In the genomic region with DNA sequence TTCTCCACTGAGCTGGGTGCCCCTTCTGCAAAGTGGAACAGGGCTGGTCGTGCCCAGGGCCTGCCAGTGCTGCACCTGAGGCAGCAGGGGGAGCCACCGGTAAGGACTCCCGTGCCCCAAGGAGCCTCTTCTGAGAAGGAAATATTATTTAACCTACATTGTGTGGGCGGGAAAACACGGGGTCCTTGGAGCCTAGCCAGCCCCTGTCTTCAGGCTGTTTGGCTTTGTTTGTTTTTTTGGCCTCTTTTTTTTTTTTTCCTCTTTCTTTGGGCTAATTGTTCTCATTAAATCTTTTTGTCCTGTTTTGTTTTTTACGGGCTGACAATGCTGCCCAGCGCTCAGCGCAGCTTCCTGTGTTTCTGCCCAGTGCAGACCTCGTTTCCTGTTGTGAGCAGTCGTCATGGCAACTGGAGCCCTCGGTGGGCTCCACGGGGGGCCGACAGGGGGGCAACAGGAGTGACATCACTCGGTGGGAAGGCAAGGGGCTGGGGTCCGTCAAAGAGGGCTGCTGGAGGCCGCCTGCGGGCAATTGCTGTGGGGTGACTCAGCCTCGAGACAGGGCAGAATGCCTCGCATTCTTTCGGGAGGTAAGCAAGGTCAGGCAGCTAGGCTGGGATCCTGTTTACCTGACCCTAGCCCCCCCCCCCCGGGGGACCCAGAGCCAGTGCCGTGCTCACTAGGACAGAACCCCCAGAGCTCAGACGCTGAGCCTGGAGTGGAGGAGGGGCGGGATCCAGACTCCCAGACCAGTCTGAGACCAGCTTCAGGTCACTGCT, we compare ENCODE assay signal across 8 mouse cellular contexts. TPM values are rescaled to one million over a fixed set of nuclear protein-coding genes. Genes with fewer than 3 reads are reported as not detected.
DNase-seq lines count a peak whose midpoint lies in the region; ATAC-seq lines count a peak whose summit lies in the region.

No protein-coding gene starts in this region.

- peak overlapping the region; percentile 54 for H3K4me2 ChIP-seq in lung, embryonic 15.5 days

- ATAC-seq in lung, embryonic 15.5 days (ENCODE audit: borderline replicate concordance, extremely low read depth, low FRiP score, low TSS enrichment): peak; percentile 52; the same call in 1 of the 2 replicates
- ATAC-seq in neutrophil, adult 5-6 weeks (ENCODE audit: extremely low read depth, insufficient number of reproducible peaks, low FRiP score, poor library complexity, severe bottlenecking): peak; percentile 64

- no peaks in the 10 kb centered on the region for H3K9me3 ChIP-seq in heart, embryonic 10.5 days
- no peaks in the 10 kb centered on the region for H3K9me3 ChIP-seq in lung, embryonic 15.5 days

- DNase-seq in A20 (ENCODE audit: low read depth, low spot score) (peak; percentile 65), R1 (ENCODE audit: low read depth, low spot score) (peak; percentile 77)
- peak; percentile 82 for DNase-seq in embryo, embryonic 10 days (ENCODE audit: low spot score)
- peak; percentile 85 for DNase-seq in heart, embryonic 10.5 days (ENCODE audit: low spot score)
- DNase-seq in kidney, adult 8-10 months: peak; percentile 70 to 74
- peak; percentile 84 for DNase-seq in yolk sac, embryonic 10.5 days (ENCODE audit: low spot score)

- H3K27ac ChIP-seq in heart, embryonic 10.5 days: peak overlapping the region; percentile 77
- H3K27ac ChIP-seq in lung, embryonic 15.5 days: peak overlapping the region; percentile 76

- peak overlapping the region; percentile 51 for H3K4me3 ChIP-seq in heart, embryonic 10.5 days
- H3K4me3 ChIP-seq in lung, embryonic 15.5 days: peak overlapping the region; percentile 11

- 3% methylated on average over 23 of the region's 24 CpGs for WGBS in heart, embryonic 10.5 days
- WGBS in lung, embryonic 15.5 days: 3% methylated on average over 23 of the region's 24 CpGs

- H3K9ac ChIP-seq in lung, embryonic 15.5 days: no peak overlapping the region

- peaks cover 49% of the 10 kb centered on the region for H3K4me1 ChIP-seq in heart, embryonic 10.5 days
- H3K4me1 ChIP-seq in lung, embryonic 15.5 days: peaks cover 43% of the 10 kb centered on the region

- H3K36me3 ChIP-seq in heart, embryonic 10.5 days: no peaks in the 10 kb centered on the region
- no peaks in the 10 kb centered on the region for H3K36me3 ChIP-seq in lung, embryonic 15.5 days

- no peaks in the 10 kb centered on the region; the same call in 1 of the 2 replicates for H3K27me3 ChIP-seq in heart, embryonic 10.5 days (ENCODE audit: insufficient read depth, poor library complexity, severe bottlenecking)
- H3K27me3 ChIP-seq in lung, embryonic 15.5 days: no peaks in the 10 kb centered on the region

RNA-seq across cellular contexts. Expression of a gene that starts 20.5 kb away (rescaled TPM):
- 0.82 and 1.0 TPM in 2 replicates for polyA plus RNA-seq in heart, embryonic 10.5 days (2016; fragmentation: Nextera tagmentation; extraction: Ambion mirVana)
- polyA plus RNA-seq in lung, embryonic 15.5 days (2015; fragmentation: Nextera tagmentation; extraction: Ambion mirVana): 2.4 and 2.8 TPM in 2 replicates
- 109 and 121 TPM in 2 replicates for total RNA-seq in neutrophil, adult 5-6 weeks (2017)

RNA-seq across cellular contexts. Expression of a gene that starts 59.0 kb away (rescaled TPM):
- 9.5 and 10.2 TPM in 2 replicates for polyA plus RNA-seq in heart, embryonic 10.5 days (2016; fragmentation: Nextera tagmentation; extraction: Ambion mirVana)
- polyA plus RNA-seq in lung, embryonic 15.5 days (2015; fragmentation: Nextera tagmentation; extraction: Ambion mirVana): 30.0 and 38.5 TPM in 2 replicates
- 473 and 531 TPM in 2 replicates for total RNA-seq in neutrophil, adult 5-6 weeks (2017)

Comparison
In these comparisons a context has a peak if more than half of its experiments do, and no peak if none do; other contexts are left out.
1. Peak in every context shown above with its lines: DNase-seq, ATAC-seq, H3K4me3 ChIP-seq and H3K27ac ChIP-seq.